Mouse (Mus musculus): Measurements from ENCODE around the gene Kars. TPM values are rescaled to one million over a fixed set of nuclear protein-coding genes. Genes with fewer than 3 reads are reported as not detected.

The Kars gene
- total RNA-seq, 2 experiments from 2014 or later: 112 to 115 TPM

- DNase-seq: no peak
- intact Hi-C loops (cut with DNase I): no loop called here
Observed at GRCm38 (mm10) chr8:111950846-111951245, 60.3 kb downstream of the Kars start.

- intact Hi-C loops (cut with DNase I): no loop called here
- no peak for DNase-seq
Observed at GRCm38 (mm10) chr8:111947954-111948353, 63.2 kb downstream of the Kars start.

GRCm38 (mm10) chr8:111947144-111947543, 64.0 kb downstream of the Kars start:
- DNase-seq: no peak
- intact Hi-C loops (cut with DNase I): no loop called here

GRCm38 (mm10) chr8:111943544-111943943, 67.6 kb downstream of the Kars start:
- intact Hi-C loops (cut with DNase I): no loop called here
- DNase-seq: no peak

Other genes starting within 250 kb of the Kars start
- gene Cfdp1, start 157.0 kb downstream of the Kars start, total RNA-seq (2021): 100 to 1,000 TPM; 110 to 114 TPM
- gene Tmem170, start 134.6 kb downstream of the Kars start, total RNA-seq (2021): 1 to 10 TPM; 2.6 to 2.9 TPM
- gene Chst5, start 100.9 kb downstream of the Kars start, total RNA-seq (2021): 1 to 10 TPM in 1 of 2 experiments, under 1 TPM in 1; 0.89 to 1.0 TPM
- gene Tmem231, start 77.4 kb downstream of the Kars start, total RNA-seq (2021): 10 to 100 TPM; 11.6 to 11.9 TPM
- gene Gabarapl2, start 70.6 kb downstream of the Kars start, total RNA-seq (2021): 100 to 1,000 TPM; 192 to 198 TPM
- 1 to 10 TPM; 5.7 to 6.1 TPM for gene Adat1, start 19.0 kb downstream of the Kars start, total RNA-seq (2021)
- gene Terf2ip, start 75 bp upstream of the Kars start, total RNA-seq (2021): 10 to 100 TPM; 40.2 to 41.6 TPM
- gene Gm6793, start 3.7 kb upstream of the Kars start, total RNA-seq (2021): under 1 TPM in 1 of 2 experiments, not detected in 1; 0.22 TPM

All from left cerebral cortex, postnatal 4 days (tissue).